Mouse (Mus musculus): ENCODE data around the gene Mipep.

GRCm38 (mm10) chr14:60802026-60802425, 17.7 kb downstream of the Mipep start:
- TF ChIP-seq CTCF (IDR thresholded peaks at IDR 0.05; ENCODE audit: low read depth, low read length) (no peak), POLR2A (IDR thresholded peaks at IDR 0.05; ENCODE audit: borderline replicate concordance, low read depth, low read length) (no peak)

All from bone marrow macrophage, adult 2 months (primary cell).